Mouse (Mus musculus): ENCODE data around the gene Gm20696. TPM values are rescaled to one million over a fixed set of nuclear protein-coding genes. Genes with fewer than 3 reads are reported as not detected.

Gene Gm20696
- total and polyA plus RNA-seq, 3 experiments: 0.59 TPM; not detected in 2

GRCm38 (mm10) chr6:99636121-99636520 is 30.5 kb downstream of the Gm20696 start:
- no peak overlapping the region for H3K4me3 ChIP-seq (replicated peaks in 1 of 3; ENCODE audit: low read depth in 2 of 3, low read length in 2 of 3, poor library complexity in 1 of 3)
- no peaks in the 10 kb centered on the region for H3K9me3 ChIP-seq (replicated peaks; ENCODE audit: low read length)
- in situ Hi-C loops (cut with MboI; ENCODE audit: low pct_ligation_motif_present, low pct_unique_long_range_greater_than_20kb, low sequenced_read_pairs): no loop called here
- H3K79me2 ChIP-seq (replicated peaks; ENCODE audit: control insufficient read depth, extremely low read depth, insufficient read depth, poor library complexity, severe bottlenecking): no peaks in the 10 kb centered on the region
- no peak for TF ChIP-seq ETS1 (conservative IDR thresholded peaks at IDR 0.05; ENCODE audit: low read depth, low read length)
- H3K27ac ChIP-seq (ENCODE audit: insufficient read depth, low read depth): no peak overlapping the region
- no peak overlapping the region for H3K4me2 ChIP-seq (ENCODE audit: insufficient read depth, low read depth, poor library complexity, severe bottlenecking)
- dilution Hi-C loops (cut with MboI; ENCODE audit: extremely low pct_ligation_motif_present, extremely low pct_unique_long_range_greater_than_20kb, low sequenced_read_pairs): no loop called here
- H3K9ac ChIP-seq (ENCODE audit: insufficient read depth, low read depth): no peak overlapping the region
- H3K27me3 ChIP-seq (replicated peaks): no peaks in the 10 kb centered on the region
- H3K36me3 ChIP-seq (replicated peaks in 1 of 2; ENCODE audit: control insufficient read depth in 1 of 2, insufficient read depth in 1 of 2, low read length in 1 of 2): peaks cover 10 to 75% of the 10 kb centered on the region in 2 experiments
- H3K4me1 ChIP-seq (ENCODE audit: control insufficient read depth in 1 of 2, insufficient read depth in 2 of 2): peaks cover 0 to 9% of the 10 kb centered on the region in 2 experiments; a peak in 2 of 4 replicates
- no peak for DNase-seq (ENCODE audit: extremely low read depth)

- Histone ChIP-seq H3K79me2 (replicated peaks; ENCODE audit: control insufficient read depth, extremely low read depth, insufficient read depth, poor library complexity, severe bottlenecking) (no peaks in the 10 kb centered on the region), H3K27ac (ENCODE audit: insufficient read depth, low read depth) (no peak overlapping the region), H3K9ac (ENCODE audit: insufficient read depth, low read depth) (no peak overlapping the region), H3K27me3 (replicated peaks) (no peaks in the 10 kb centered on the region), H3K4me2 (ENCODE audit: insufficient read depth, low read depth, poor library complexity, severe bottlenecking) (no peak overlapping the region), H3K9me3 (replicated peaks; ENCODE audit: low read length) (no peaks in the 10 kb centered on the region), H3K36me3 (replicated peaks in 1 of 2; ENCODE audit: control insufficient read depth in 1 of 2, insufficient read depth in 1 of 2, low read length in 1 of 2) (peaks cover 12 to 81% of the 10 kb centered on the region in 2 experiments), H3K4me3 (replicated peaks in 1 of 3; ENCODE audit: low read depth in 2 of 3, low read length in 2 of 3, poor library complexity in 1 of 3) (no peak overlapping the region), H3K4me1 (ENCODE audit: control insufficient read depth in 1 of 2, insufficient read depth in 2 of 2) (peaks cover 0 to 1% of the 10 kb centered on the region in 2 experiments; a peak in 2 of 4 replicates)
- dilution Hi-C loops (cut with MboI; ENCODE audit: extremely low pct_ligation_motif_present, extremely low pct_unique_long_range_greater_than_20kb, low sequenced_read_pairs) (no loop called here), in situ Hi-C loops (cut with MboI; ENCODE audit: low pct_ligation_motif_present, low pct_unique_long_range_greater_than_20kb, low sequenced_read_pairs) (no loop called here)
- DNase-seq (ENCODE audit: extremely low read depth): no peak
- TF ChIP-seq MAFK (IDR thresholded peaks at IDR 0.05; ENCODE audit: insufficient replicate concordance, low read length) (no peak), USF1 (IDR thresholded peaks at IDR 0.05; ENCODE audit: low read depth, low read length) (no peak), MAZ (IDR thresholded peaks at IDR 0.05; ENCODE audit: low read depth, low read length) (no peak), SMC3 (IDR thresholded peaks at IDR 0.05; ENCODE audit: low read depth, low read length) (no peak), TCF12 (IDR thresholded peaks at IDR 0.05; ENCODE audit: low read depth, low read length) (no peak), NRF1 (IDR thresholded peaks at IDR 0.05; ENCODE audit: low read depth, low read length) (no peak), MYC (IDR thresholded peaks at IDR 0.05; ENCODE audit: low read depth, low read length) (no peak), JUN (IDR thresholded peaks at IDR 0.05; ENCODE audit: insufficient read depth, low read depth, low read length) (no peak), MAX (IDR thresholded peaks at IDR 0.05; ENCODE audit: low read length) (no peak), UBTF (IDR thresholded peaks at IDR 0.05; ENCODE audit: low read depth, low read length) (no peak)
Measured at GRCm38 (mm10) chr6:99632121-99632980, 34.2 kb downstream of the Gm20696 start.

GRCm38 (mm10) chr6:99631637-99632036 is 35.0 kb downstream of the Gm20696 start:
- TF ChIP-seq USF1 (IDR thresholded peaks at IDR 0.05; ENCODE audit: low read depth, low read length): no peak
- no peak for TF ChIP-seq CHD2 (IDR thresholded peaks at IDR 0.05; ENCODE audit: low read length)
- TF ChIP-seq ELF1 (IDR thresholded peaks at IDR 0.05; ENCODE audit: low read depth, low read length): no peak
- TF ChIP-seq PAX5 (IDR thresholded peaks at IDR 0.05; ENCODE audit: low read length): no peak
- no peak for TF ChIP-seq MXI1 (IDR thresholded peaks at IDR 0.05; ENCODE audit: low read depth, low read length)
- no peak for TF ChIP-seq MEF2A (IDR thresholded peaks at IDR 0.05; ENCODE audit: borderline replicate concordance, low read depth, low read length)
- no peak for TF ChIP-seq NELFE (IDR thresholded peaks at IDR 0.05; ENCODE audit: low read depth, low read length)
- no peak for TF ChIP-seq EP300 (IDR thresholded peaks at IDR 0.05; ENCODE audit: low read length)
- no peak for TF ChIP-seq POLR2AphosphoS2 (IDR thresholded peaks at IDR 0.05; ENCODE audit: low read depth, low read length)
- TF ChIP-seq RAD21 (IDR thresholded peaks at IDR 0.05; ENCODE audit: low read depth, low read length): no peak
- TF ChIP-seq ZKSCAN1 (IDR thresholded peaks at IDR 0.05; ENCODE audit: borderline replicate concordance, low read depth, low read length): no peak
- TF ChIP-seq TBP (conservative IDR thresholded peaks at IDR 0.05; ENCODE audit: low read depth, low read length): no peak
- dilution Hi-C loops (cut with MboI; ENCODE audit: extremely low pct_ligation_motif_present, extremely low pct_unique_long_range_greater_than_20kb, low sequenced_read_pairs): no loop called here
- Histone ChIP-seq H3K4me2 (ENCODE audit: insufficient read depth, low read depth, poor library complexity, severe bottlenecking) (no peak overlapping the region), H3K27ac (ENCODE audit: insufficient read depth, low read depth) (no peak overlapping the region), H3K4me1 (ENCODE audit: control insufficient read depth in 1 of 2, insufficient read depth in 2 of 2) (no peaks in the 10 kb centered on the region), H3K36me3 (replicated peaks in 1 of 2; ENCODE audit: control insufficient read depth in 1 of 2, insufficient read depth in 1 of 2, low read length in 1 of 2) (peaks cover 12 to 77% of the 10 kb centered on the region in 2 experiments), H3K9me3 (replicated peaks; ENCODE audit: low read length) (no peaks in the 10 kb centered on the region), H3K9ac (ENCODE audit: insufficient read depth, low read depth) (no peak overlapping the region), H3K4me3 (replicated peaks in 1 of 3; ENCODE audit: low read depth in 2 of 3, low read length in 2 of 3, poor library complexity in 1 of 3) (no peak overlapping the region), H3K79me2 (replicated peaks; ENCODE audit: control insufficient read depth, extremely low read depth, insufficient read depth, poor library complexity, severe bottlenecking) (no peaks in the 10 kb centered on the region), H3K27me3 (replicated peaks) (no peaks in the 10 kb centered on the region)
- no peak for DNase-seq (ENCODE audit: extremely low read depth)
- in situ Hi-C loops (cut with MboI; ENCODE audit: low pct_ligation_motif_present, low pct_unique_long_range_greater_than_20kb, low sequenced_read_pairs): no loop called here
